Mouse (Mus musculus) forebrain, embryonic 10.5 days (tissue): Measurements from ENCODE around the gene Map3k5. TPM values are rescaled to one million over a fixed set of nuclear protein-coding genes. Genes with fewer than 3 reads are reported as not detected.

Experiments used
- DNase-seq: peaks from one replicate; pipeline ENCODE4 v3.0.0-alpha.2; 2017; ENCODE audit warnings: low spot score; ENCODE audit errors: extremely low spot score
- H3K27ac ChIP-seq: fragments of 300-500 bp; sonication (generic); 2 replicates; pipeline ENCODE4 v1.5.1; 2016; ENCODE audit warnings: mild to moderate bottlenecking
- H3K27me3 ChIP-seq: fragments of 300-500 bp; sonication (generic); 2 replicates; pipeline ENCODE4 v1.6.1; 2016; ENCODE audit warnings: mild to moderate bottlenecking; ENCODE audit not compliant: poor library complexity, severe bottlenecking
- H3K36me3 ChIP-seq: fragments of 300-500 bp; sonication (generic); replicated peaks from 2 replicates; pipeline ENCODE4 v1.6.1; 2016; ENCODE audit warnings: mild to moderate bottlenecking, moderate library complexity
- H3K4me1 ChIP-seq: fragments of 300-500 bp; sonication (generic); 2 replicates; pipeline ENCODE4 v1.6.1; 2016
- H3K4me3 ChIP-seq: fragments of 300-500 bp; sonication (generic); 2 replicates; pipeline ENCODE4 v1.5.1; 2016; ENCODE audit warnings: mild to moderate bottlenecking, moderate library complexity
- H3K9me3 ChIP-seq: fragments of 300-500 bp; sonication (generic); 2 replicates; pipeline ENCODE4 v1.6.1; 2016; ENCODE audit warnings: mild to moderate bottlenecking, moderate library complexity
- WGBS: fragments of 180-500 bp; shearing (Covaris S2); methylation state at CpG from one replicate; pipeline ENCODE4 v1.1.7; 2016; 5-methylcytosine and 5-hydroxymethylcytosine counted together
- polyA plus RNA-seq: library from polyadenylated mRNA; unstranded; fragments of >200 nt; fragmentation: Nextera tagmentation; extraction: Ambion mirVana; gene quantifications from 2 replicates; pipeline ENCODE4 v1.2.1, GENCODE M21; 2016

Gene Map3k5
- polyA plus RNA-seq, 1 experiment from 2014 or later, result 0.42 TPM

GRCm38 (mm10) chr10:20058031-20058430 lies 123.8 kb downstream of the Map3k5 start:
- no peaks in the 10 kb centered on the region for H3K9me3 ChIP-seq
- DNase-seq, result no peak
- no peak overlapping the region for H3K4me3 ChIP-seq
- H3K4me1 ChIP-seq, result no peaks in the 10 kb centered on the region; the same call in 1 of the 2 replicates
- 96% methylated on average over 10 of the region's 10 CpGs for WGBS
- H3K27me3 ChIP-seq, result no peaks in the 10 kb centered on the region
- no peak overlapping the region for H3K27ac ChIP-seq
- H3K36me3 ChIP-seq, result no peaks in the 10 kb centered on the region

DNA sequence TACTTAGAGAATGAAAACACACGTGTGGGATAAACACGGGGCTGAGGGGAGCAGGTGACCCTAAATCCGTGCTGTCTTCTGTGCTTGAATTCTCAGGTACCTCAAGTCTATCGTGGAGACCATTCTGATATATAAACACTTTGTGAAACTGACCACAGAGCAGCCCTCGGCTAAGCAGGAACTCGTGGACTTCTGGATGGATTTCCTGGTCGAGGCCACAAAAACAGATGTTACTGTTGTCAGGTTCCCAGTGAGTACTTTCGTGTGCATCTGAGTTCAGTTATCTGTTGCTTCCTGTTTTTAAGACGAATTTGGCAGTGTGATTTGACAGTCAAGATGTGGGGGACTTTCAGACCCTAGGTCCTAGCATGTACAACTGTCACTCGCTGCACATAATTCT lies 124.6 kb downstream of the Map3k5 start:
- no peak for DNase-seq
- Histone ChIP-seq H3K27ac (no peak overlapping the region), H3K36me3 (no peaks in the 10 kb centered on the region), H3K4me3 (no peak overlapping the region), H3K27me3 (no peaks in the 10 kb centered on the region), H3K4me1 (no peaks in the 10 kb centered on the region; the same call in 1 of the 2 replicates), H3K9me3 (no peaks in the 10 kb centered on the region)
- WGBS, result 87% methylated on average over 10 of the region's 10 CpGs

- no peaks in the 10 kb centered on the region for H3K9me3 ChIP-seq
- H3K27me3 ChIP-seq, result no peaks in the 10 kb centered on the region
- H3K36me3 ChIP-seq, result no peaks in the 10 kb centered on the region
- 85% methylated on average over 15 of the region's 15 CpGs for WGBS
- no peak for DNase-seq
- H3K4me1 ChIP-seq, result no peaks in the 10 kb centered on the region; the same call in 1 of the 2 replicates
- no peak overlapping the region for H3K27ac ChIP-seq
- no peak overlapping the region for H3K4me3 ChIP-seq
Observed at GRCm38 (mm10) chr10:20060320-20060970, 126.2 kb downstream of the Map3k5 start.

DNA sequence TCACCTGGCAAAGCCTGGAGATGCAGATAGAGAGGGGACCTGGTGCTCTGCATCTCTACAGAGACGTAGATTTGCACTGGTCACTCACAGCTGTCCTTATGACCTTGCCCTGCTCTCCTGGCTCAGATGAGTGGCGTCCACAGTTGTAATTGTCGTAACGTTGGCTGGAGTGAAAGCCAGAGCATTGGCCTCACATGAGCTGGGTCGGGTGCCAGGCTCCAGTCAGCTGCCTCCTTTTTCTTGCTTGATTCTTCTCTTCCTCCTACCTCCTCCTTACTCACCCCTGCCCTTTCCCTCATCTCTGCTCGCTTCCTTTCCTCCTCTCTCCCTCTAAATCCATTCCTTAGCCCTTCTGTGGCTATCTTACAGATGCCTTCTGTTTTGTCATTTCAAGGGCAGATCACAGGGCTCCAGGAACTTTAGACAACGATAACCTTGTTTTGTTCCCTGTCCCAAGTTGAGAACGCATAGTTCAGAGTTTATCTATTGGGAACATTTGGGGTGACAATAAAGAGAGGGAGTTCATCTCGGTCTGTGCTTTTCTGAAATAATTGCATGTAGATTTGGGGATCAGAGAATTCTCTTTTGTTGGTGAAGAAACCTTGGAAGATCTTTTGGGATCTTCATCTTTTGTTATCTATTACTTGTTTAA lies 130.4 kb downstream of the Map3k5 start:
- Histone ChIP-seq H3K4me1 (no peaks in the 10 kb centered on the region; the same call in 1 of the 2 replicates), H3K9me3 (no peaks in the 10 kb centered on the region), H3K27me3 (no peaks in the 10 kb centered on the region), H3K36me3 (no peaks in the 10 kb centered on the region), H3K4me3 (no peak overlapping the region), H3K27ac (no peak overlapping the region)
- no peak for DNase-seq
- WGBS, result 87% methylated on average over 9 of the region's 9 CpGs

- Histone ChIP-seq H3K4me3 (no peak overlapping the region), H3K27me3 (no peaks in the 10 kb centered on the region), H3K36me3 (no peaks in the 10 kb centered on the region), H3K4me1 (no peaks in the 10 kb centered on the region), H3K27ac (no peak overlapping the region), H3K9me3 (no peaks in the 10 kb centered on the region)
- WGBS, result 94% methylated on average over 1 of the region's 1 CpGs
- DNase-seq, result no peak
Observed at GRCm38 (mm10) chr10:20066069-20066665, 131.9 kb downstream of the Map3k5 start.

GRCm38 (mm10) chr10:20069771-20070460 lies 135.6 kb downstream of the Map3k5 start:
- WGBS, result 92% methylated on average over 11 of the region's 11 CpGs

GRCm38 (mm10) chr10:20070576-20071109 lies 136.4 kb downstream of the Map3k5 start:
- 88% methylated on average over 14 of the region's 14 CpGs for WGBS
- no peaks in the 10 kb centered on the region for H3K36me3 ChIP-seq

More at GRCm38 (mm10) chr10:20069771-20070460, 135.6 kb downstream of the Map3k5 start:
- Histone ChIP-seq H3K36me3 (no peaks in the 10 kb centered on the region), H3K4me3 (no peak overlapping the region), H3K9me3 (no peaks in the 10 kb centered on the region), H3K27me3 (no peaks in the 10 kb centered on the region), H3K4me1 (no peaks in the 10 kb centered on the region), H3K27ac (no peak overlapping the region)
- DNase-seq, result no peak

DNA sequence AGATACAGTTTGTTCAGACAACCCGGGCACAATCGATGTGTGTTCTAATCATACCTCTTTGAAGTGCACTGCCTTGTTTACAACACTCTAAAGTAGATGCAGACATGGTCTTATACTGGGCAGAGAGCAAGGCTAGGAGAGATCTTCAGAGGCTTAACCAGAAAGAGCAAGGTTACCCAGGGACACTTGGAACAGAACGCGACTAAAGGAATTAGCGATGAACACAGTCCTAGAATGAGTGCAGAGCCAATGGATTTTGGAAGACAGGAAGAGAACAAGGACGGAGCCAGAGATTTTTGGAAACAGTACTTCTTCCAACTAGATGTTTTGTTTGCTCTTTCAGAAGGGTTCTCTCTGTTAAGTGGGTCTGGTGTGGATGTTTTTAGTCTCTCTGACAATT lies 137.4 kb downstream of the Map3k5 start:
- WGBS, result 95% methylated on average over 6 of the region's 6 CpGs

More at GRCm38 (mm10) chr10:20070576-20071109, 136.4 kb downstream of the Map3k5 start:
- Histone ChIP-seq H3K4me1 (no peaks in the 10 kb centered on the region), H3K4me3 (no peak overlapping the region), H3K9me3 (no peaks in the 10 kb centered on the region), H3K27me3 (no peaks in the 10 kb centered on the region), H3K27ac (no peak overlapping the region)
- no peak for DNase-seq

GRCm38 (mm10) chr10:20073236-20073893 lies 139.1 kb downstream of the Map3k5 start:
- no peak overlapping the region for H3K27ac ChIP-seq
- WGBS, result 67% methylated on average over 7 of the region's 7 CpGs
- no peaks in the 10 kb centered on the region for H3K9me3 ChIP-seq
- no peaks in the 10 kb centered on the region for H3K4me1 ChIP-seq
- H3K27me3 ChIP-seq, result no peaks in the 10 kb centered on the region
- H3K4me3 ChIP-seq, result no peak overlapping the region
- DNase-seq, result peak; percentile 43
- H3K36me3 ChIP-seq, result no peaks in the 10 kb centered on the region

More for the DNA sequence above, 137.4 kb downstream of the Map3k5 start:
- Histone ChIP-seq H3K4me3 (no peak overlapping the region), H3K36me3 (no peaks in the 10 kb centered on the region), H3K4me1 (no peaks in the 10 kb centered on the region), H3K27me3 (no peaks in the 10 kb centered on the region), H3K27ac (no peak overlapping the region), H3K9me3 (no peaks in the 10 kb centered on the region)
- no peak for DNase-seq

GRCm38 (mm10) chr10:20076541-20077469 lies 142.5 kb downstream of the Map3k5 start:
- Histone ChIP-seq H3K27me3 (no peaks in the 10 kb centered on the region), H3K36me3 (no peaks in the 10 kb centered on the region), H3K4me3 (no peak overlapping the region), H3K4me1 (no peaks in the 10 kb centered on the region), H3K27ac (no peak overlapping the region), H3K9me3 (no peaks in the 10 kb centered on the region)
- 80% methylated on average over 13 of the region's 13 CpGs for WGBS
- DNase-seq, result no peak

GRCm38 (mm10) chr10:20078350-20078749 lies 144.1 kb downstream of the Map3k5 start:
- Histone ChIP-seq H3K4me3 (no peak overlapping the region), H3K27me3 (no peaks in the 10 kb centered on the region), H3K36me3 (no peaks in the 10 kb centered on the region), H3K4me1 (no peaks in the 10 kb centered on the region), H3K9me3 (no peaks in the 10 kb centered on the region), H3K27ac (no peak overlapping the region)
- 97% methylated on average over 2 of the region's 2 CpGs for WGBS
- DNase-seq, result no peak
